27 mouse cellular contexts compared by ENCODE assay signal in genomic region chr12:102398588-102398987, GRCm38 (mm10). TPM values are rescaled to one million over a fixed set of nuclear protein-coding genes. Genes with fewer than 3 reads are reported as not detected.
DNase-seq lines count a peak whose midpoint lies in the region; ATAC-seq and TF ChIP-seq lines count a peak whose summit lies in the region.
"Had no signal": no experiment of that assay in that cellular context is flagged by ENCODE, and none has a peak within 500 bp of the region (broad histone marks: within the 10 kb centered on the region; RNA-seq: fewer than 3 reads in every experiment).

No protein-coding gene starts in this region.

- no peak for ATAC-seq in heart, embryonic 15.5 days (replicated peaks; ENCODE audit: insufficient number of reproducible peaks, insufficient read depth, low FRiP score, low read depth)
- no peak for ATAC-seq in hindbrain, embryonic 16.5 days
- ATAC-seq: CD4-positive, CD25-positive, alpha-beta regulatory T cell, adult 4 months; forebrain, embryonic 14.5 days; liver, embryonic 12.5 days; liver, postnatal 0 days; midbrain, embryonic 15.5 days had no signal

- H3K4me3 ChIP-seq in heart, embryonic 15.5 days = no peak overlapping the region
- peak overlapping the region; percentile 9 to 44; a peak in 1 of 4 replicates for H3K4me3 ChIP-seq in ES-E14 (ENCODE audit: insufficient read depth in 1 of 2, low read depth in 1 of 2, low read length in 2 of 2, poor library complexity in 1 of 2, severe bottlenecking in 1 of 2)
- H3K4me3 ChIP-seq in hindbrain, embryonic 16.5 days (ENCODE audit: low read length) = no peak overlapping the region
- H3K4me3 ChIP-seq: hindbrain, embryonic 12.5 days; limb, embryonic 13.5 days; liver, embryonic 12.5 days; midbrain, embryonic 10.5 days; midbrain, embryonic 15.5 days; neural tube, embryonic 15.5 days had no signal

- peak; percentile 85 for DNase-seq in heart, adult 11 months
- DNase-seq in heart, adult 9 months (ENCODE audit: low spot score in 2 of 2) = no peak
- no peak for DNase-seq in heart, adult 18-20 months
- DNase-seq in ES-E14 (ENCODE audit: low read depth, low spot score) = no peak
- peak; percentile 36 for DNase-seq in fat pad, adult 2 months (ENCODE audit: extremely low read depth, low read depth, low spot score)
- DNase-seq in layer of hippocampus, postnatal 14 days (ENCODE audit: low spot score in 2 of 2) = no peak
- DNase-seq: cerebellum, adult 8-10 months; cerebellum, postnatal 25 days; heart, postnatal 10 days; kidney, adult 11 months; kidney, postnatal 14 days; layer of hippocampus, adult 9-11 months; liver, postnatal 0 days; retina, postnatal 1 day; right cerebral cortex, postnatal 14 days; thymus, postnatal 4 days had no signal

- H3K36me3 ChIP-seq in heart, embryonic 15.5 days = peaks cover 61% of the 10 kb centered on the region
- H3K36me3 ChIP-seq in ES-E14 (ENCODE audit: control insufficient read depth, insufficient read depth, low read length, poor library complexity, severe bottlenecking) = peaks cover 43% of the 10 kb centered on the region
- H3K36me3 ChIP-seq in hindbrain, embryonic 16.5 days (ENCODE audit: control insufficient read depth, insufficient read depth, low read length) = peaks cover 47% of the 10 kb centered on the region
- H3K36me3 ChIP-seq: liver, embryonic 12.5 days had no signal

- no peaks in the 10 kb centered on the region for H3K9me3 ChIP-seq in heart, embryonic 15.5 days (replicated peaks)
- H3K9me3 ChIP-seq in ES-E14 (ENCODE audit: control insufficient read depth, insufficient read depth, low read depth, low read length) = no peaks in the 10 kb centered on the region
- no peaks in the 10 kb centered on the region for H3K9me3 ChIP-seq in hindbrain, embryonic 16.5 days (ENCODE audit: control insufficient read depth, low read length)
- H3K9me3 ChIP-seq: hindbrain, embryonic 12.5 days; limb, embryonic 13.5 days; liver, embryonic 12.5 days; midbrain, embryonic 10.5 days; midbrain, embryonic 15.5 days; neural tube, embryonic 15.5 days had no signal

- no peak overlapping the region for H3K4me2 ChIP-seq in heart, embryonic 15.5 days
- no peak overlapping the region for H3K4me2 ChIP-seq in hindbrain, embryonic 16.5 days (ENCODE audit: low read length)
- H3K4me2 ChIP-seq: hindbrain, embryonic 12.5 days; limb, embryonic 13.5 days; liver, embryonic 12.5 days; midbrain, embryonic 15.5 days; neural tube, embryonic 15.5 days had no signal

- WGBS in heart, embryonic 15.5 days = 73% methylated on average over 4 of the region's 4 CpGs
- WGBS in hindbrain, embryonic 16.5 days = 89% methylated on average over 4 of the region's 4 CpGs

- peak overlapping the region; percentile 31; the same call in 1 of the 2 replicates for H3K27ac ChIP-seq in heart, embryonic 15.5 days
- H3K27ac ChIP-seq in ES-E14 (ENCODE audit: insufficient read depth, low read depth, low read length, poor library complexity, severe bottlenecking) = no peak overlapping the region
- no peak overlapping the region for H3K27ac ChIP-seq in hindbrain, embryonic 16.5 days (ENCODE audit: low read depth, low read length)
- H3K27ac ChIP-seq: hindbrain, embryonic 12.5 days; limb, embryonic 13.5 days; liver, embryonic 12.5 days; macrophage; midbrain, embryonic 10.5 days; midbrain, embryonic 15.5 days; neural tube, embryonic 15.5 days had no signal

- H3K4me1 ChIP-seq in heart, embryonic 15.5 days (replicated peaks) = peaks cover 16% of the 10 kb centered on the region
- H3K4me1 ChIP-seq in ES-E14 (ENCODE audit: control insufficient read depth in 2 of 2, insufficient read depth in 2 of 2, low read length in 2 of 2, poor library complexity in 1 of 2) = 0 out of 4 replicates have a peak, but pooled peaks cover 0 to 2% of the 10 kb centered on the region in 2 experiments
- H3K4me1 ChIP-seq in hindbrain, embryonic 16.5 days (ENCODE audit: control insufficient read depth, insufficient read depth, low read depth, low read length) = no peaks in the 10 kb centered on the region
- H3K4me1 ChIP-seq: limb, embryonic 13.5 days; liver, embryonic 12.5 days; midbrain, embryonic 15.5 days; neural tube, embryonic 15.5 days had no signal

- H3K9ac ChIP-seq in heart, embryonic 15.5 days = no peak overlapping the region
- H3K9ac ChIP-seq in ES-E14 (ENCODE audit: insufficient read depth, low read depth, low read length, poor library complexity, severe bottlenecking) = no peak overlapping the region
- H3K9ac ChIP-seq in hindbrain, embryonic 16.5 days (ENCODE audit: low read depth, low read length) = no peak overlapping the region
- H3K9ac ChIP-seq: hindbrain, embryonic 12.5 days; limb, embryonic 13.5 days; liver, embryonic 12.5 days; liver, postnatal 0 days; midbrain, embryonic 15.5 days; neural tube, embryonic 15.5 days had no signal

- in situ Hi-C loops in ES-E14 (cut with MboI; ENCODE audit: low sequenced_read_pairs in 2 of 2, unreplicated experiment in 2 of 2) = loop anchor here in 1 of 2 experiments (10.0 kb wide), 1 partner anchor 66 kb away; the partner anchor contains the start of gene Golga5

- no peaks in the 10 kb centered on the region for H3K27me3 ChIP-seq in heart, embryonic 15.5 days
- H3K27me3 ChIP-seq in hindbrain, embryonic 16.5 days (replicated peaks; ENCODE audit: control insufficient read depth, insufficient read depth, low read length) = no peaks in the 10 kb centered on the region
- H3K27me3 ChIP-seq: limb, embryonic 13.5 days; liver, embryonic 12.5 days; midbrain, embryonic 15.5 days; neural tube, embryonic 15.5 days had no signal

TF ChIP-seq in ES-E14, 5 proteins besides CTCF, POLR2A, EP300 and RAD21:
- TF ChIP-seq HCFC1 (IDR thresholded peaks at IDR 0.05; ENCODE audit: borderline replicate concordance, insufficient read depth, low read length) = no peak

RNA-seq across cellular contexts. Expression of gene Lgmn, which starts 41.0 kb away (rescaled TPM):
- polyA plus RNA-seq in heart, embryonic 15.5 days (2015; fragmentation: Nextera tagmentation; extraction: Ambion mirVana) = 97.1 and 110 TPM in 2 replicates
- total RNA-seq in heart, adult 18-20 months (2021) = 10 to 100 TPM; 60.6 to 61.5 TPM
- 99.1 and 117 TPM in 2 replicates for total RNA-seq in ES-E14 (2012; rRNA removed)
- 127 and 141 TPM in 2 replicates for polyA plus RNA-seq in hindbrain, embryonic 16.5 days (2015; fragmentation: Nextera tagmentation; extraction: Ambion mirVana)
- total RNA-seq in layer of hippocampus, postnatal 14 days (2021) = 100 to 1,000 TPM; 111 to 117 TPM

Comparison
In these comparisons a context has a peak if more than half of its experiments do, and no peak if none do; other contexts are left out.
1. DNase-seq: peak in heart, adult 11 months (single experiment) and fat pad, adult 2 months (single experiment); none in heart, adult 9 months (0 of 2), heart, adult 18-20 months (0 of 2), ES-E14 (single experiment) and layer of hippocampus, postnatal 14 days (0 of 2).
2. H3K4me3 ChIP-seq: peak in ES-E14 (2 of 2); none in heart, embryonic 15.5 days (single experiment) and hindbrain, embryonic 16.5 days (single experiment).